In the genomic region with DNA sequence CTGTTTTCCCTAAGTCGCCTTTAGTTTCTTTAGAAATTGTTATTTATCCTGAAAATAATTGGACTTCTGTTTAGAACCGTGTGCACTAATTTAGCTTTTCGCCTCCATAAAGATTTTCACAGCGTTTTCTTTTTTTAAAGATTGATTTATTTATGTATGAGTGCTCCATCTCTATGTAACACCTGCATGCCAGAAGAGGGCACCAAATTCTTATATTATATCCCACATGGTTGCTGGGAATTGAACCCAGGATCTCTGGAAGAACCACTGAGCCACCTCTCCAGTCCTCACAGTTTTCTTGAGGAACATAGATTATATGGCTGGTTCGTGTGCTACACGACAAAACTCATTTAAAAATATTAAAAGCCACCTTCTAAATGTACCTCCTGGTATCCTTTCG, we compare ENCODE assay signal across 8 mouse cellular contexts. TPM values are rescaled to one million over a fixed set of nuclear protein-coding genes. Genes with fewer than 3 reads are reported as not detected.
DNase-seq lines count a peak whose midpoint lies in the region; ATAC-seq and TF ChIP-seq lines count a peak whose summit lies in the region.

No protein-coding gene starts in this region.

- H3K27me3 ChIP-seq in heart, embryonic 16.5 days (ENCODE audit: control insufficient read depth, insufficient read depth, low read length): no peaks in the 10 kb centered on the region
- H3K27me3 ChIP-seq in hindbrain, embryonic 14.5 days (ENCODE audit: control insufficient read depth, insufficient read depth, low read length): no peaks in the 10 kb centered on the region
- H3K27me3 ChIP-seq in midbrain, postnatal 0 days (ENCODE audit: insufficient read depth, low read length): no peaks in the 10 kb centered on the region

- H3K9me3 ChIP-seq in heart, embryonic 16.5 days (replicated peaks; ENCODE audit: control insufficient read depth, low read length): no peaks in the 10 kb centered on the region
- no peaks in the 10 kb centered on the region for H3K9me3 ChIP-seq in hindbrain, embryonic 14.5 days (ENCODE audit: control insufficient read depth, low read length)
- H3K9me3 ChIP-seq in midbrain, postnatal 0 days (ENCODE audit: low read length): no peaks in the 10 kb centered on the region

- H3K27ac ChIP-seq in heart, embryonic 16.5 days (ENCODE audit: low read length): no peak overlapping the region; the same call in 1 of the 2 replicates
- peak overlapping the region; percentile 57; the same call in 1 of the 2 replicates for H3K27ac ChIP-seq in bone marrow macrophage, adult 2 months (ENCODE audit: insufficient read depth, low read depth, low read length)
- H3K27ac ChIP-seq in hindbrain, embryonic 14.5 days: no peak overlapping the region
- H3K27ac ChIP-seq in midbrain, postnatal 0 days (ENCODE audit: low read depth, low read length): no peak overlapping the region

- TF ChIP-seq POLR2A in bone marrow macrophage, adult 2 months (IDR thresholded peaks at IDR 0.05; ENCODE audit: borderline replicate concordance, low read depth, low read length): no peak

- H3K4me3 ChIP-seq in heart, embryonic 16.5 days (ENCODE audit: low read length): peak overlapping the region; percentile 85
- H3K4me3 ChIP-seq in bone marrow macrophage, adult 2 months (ENCODE audit: insufficient read depth, low read length): peak overlapping the region; percentile 89
- H3K4me3 ChIP-seq in hindbrain, embryonic 14.5 days (replicated peaks; ENCODE audit: low read length): peak overlapping the region; percentile 85
- H3K4me3 ChIP-seq in midbrain, postnatal 0 days (ENCODE audit: low read depth, low read length): peak overlapping the region; percentile 96

- peaks cover 10% of the 10 kb centered on the region for H3K4me1 ChIP-seq in heart, embryonic 16.5 days (ENCODE audit: control insufficient read depth, insufficient read depth, low read length)
- peaks cover 8% of the 10 kb centered on the region for H3K4me1 ChIP-seq in bone marrow macrophage, adult 2 months (ENCODE audit: control insufficient read depth, insufficient read depth, low read length)
- peaks cover 15% of the 10 kb centered on the region for H3K4me1 ChIP-seq in hindbrain, embryonic 14.5 days (replicated peaks; ENCODE audit: control insufficient read depth, insufficient read depth, low read length)
- H3K4me1 ChIP-seq in midbrain, postnatal 0 days (ENCODE audit: insufficient read depth, low read length): peaks cover 3% of the 10 kb centered on the region; the same call in 1 of the 2 replicates

- peaks cover 12% of the 10 kb centered on the region for H3K36me3 ChIP-seq in heart, embryonic 16.5 days (ENCODE audit: control insufficient read depth, insufficient read depth)
- H3K36me3 ChIP-seq in hindbrain, embryonic 14.5 days (replicated peaks; ENCODE audit: control insufficient read depth, insufficient read depth): peaks cover 28% of the 10 kb centered on the region
- H3K36me3 ChIP-seq in midbrain, postnatal 0 days (ENCODE audit: insufficient read depth, low read length): peaks cover 13% of the 10 kb centered on the region

- peak overlapping the region; percentile 61 for H3K4me2 ChIP-seq in heart, embryonic 16.5 days (ENCODE audit: low read depth, low read length)
- peak overlapping the region; percentile 81 for H3K4me2 ChIP-seq in hindbrain, embryonic 14.5 days (replicated peaks)
- peak overlapping the region; percentile 91 for H3K4me2 ChIP-seq in midbrain, postnatal 0 days (ENCODE audit: low read depth, low read length, poor library complexity, severe bottlenecking)

- DNase-seq in heart, adult 9 months (ENCODE audit: low spot score in 2 of 2): no peak
- DNase-seq in hindbrain, embryonic 14.5 days (ENCODE audit: low spot score): no peak
- DNase-seq in midbrain, postnatal 0 days (ENCODE audit: low spot score): peak; percentile 14
- no peak for DNase-seq in urinary bladder, postnatal 14 days (ENCODE audit: low spot score)
- DNase-seq in left cerebral cortex, postnatal 36 days (ENCODE audit: low spot score in 2 of 2): no peak
- no peak for DNase-seq in layer of hippocampus, adult 11-12 months (ENCODE audit: low spot score)

- H3K9ac ChIP-seq in heart, embryonic 16.5 days (ENCODE audit: low read length): peak overlapping the region; percentile 88
- H3K9ac ChIP-seq in hindbrain, embryonic 14.5 days: peak overlapping the region; percentile 77
- H3K9ac ChIP-seq in midbrain, postnatal 0 days (replicated peaks; ENCODE audit: low read length, poor library complexity, severe bottlenecking): peak overlapping the region; percentile 71; the same call in 1 of the 2 replicates

- no peak for ATAC-seq in heart, embryonic 16.5 days (replicated peaks; ENCODE audit: extremely low read depth, insufficient read depth, low FRiP score)
- ATAC-seq in hindbrain, embryonic 14.5 days (ENCODE audit: low FRiP score): no peak
- no peak for ATAC-seq in midbrain, postnatal 0 days (ENCODE audit: low FRiP score)

- 18% methylated on average over 7 of the region's 7 CpGs for WGBS in heart, embryonic 16.5 days
- 21% methylated on average over 7 of the region's 7 CpGs for WGBS in hindbrain, embryonic 14.5 days
- WGBS in midbrain, postnatal 0 days: 21% methylated on average over 7 of the region's 7 CpGs

- no peak for TF ChIP-seq CTCF in bone marrow macrophage, adult 2 months (IDR thresholded peaks at IDR 0.05; ENCODE audit: low read depth, low read length)
- peak; percentile 65 for TF ChIP-seq CTCF in midbrain, postnatal 0 days (IDR thresholded peaks at IDR 0.05)

- intact Hi-C loops in left cerebral cortex, postnatal 36 days (cut with DNase I): loop anchor here (1.0 to 5.0 kb wide), 3 partner anchors 54 to 417 kb away; partner anchors contain the start of gene Dnm1l

RNA-seq across cellular contexts. Expression of gene Yars2, which starts 1.1 kb away (rescaled TPM):
- polyA plus RNA-seq in heart, embryonic 16.5 days (2015; fragmentation: Nextera tagmentation; extraction: Ambion mirVana): 38.9 and 41.5 TPM in 2 replicates
- polyA plus RNA-seq in bone marrow macrophage, adult 2 months (2012; ENCODE audit: insufficient read depth, insufficient read length, missing spikeins): 8.2 and 9.7 TPM in 2 replicates
- polyA plus RNA-seq in hindbrain, embryonic 14.5 days (2014; fragmentation: Nextera tagmentation; extraction: Ambion mirVana): 31.1 and 31.3 TPM in 2 replicates
- total RNA-seq in midbrain, postnatal 0 days (2014; rRNA removed): 30.5 and 34.7 TPM in 2 replicates
- polyA plus RNA-seq in midbrain, postnatal 0 days (2015; fragmentation: Nextera tagmentation; extraction: Ambion mirVana): 25.4 and 26.7 TPM in 2 replicates
- total RNA-seq in left cerebral cortex, postnatal 36 days (2021): 10 to 100 TPM; 22.8 to 26.2 TPM

RNA-seq across cellular contexts. Expression of gene Dnm1l, which starts 54.9 kb away (rescaled TPM):
- 65.8 TPM in 2 replicates for polyA plus RNA-seq in heart, embryonic 16.5 days (2015; fragmentation: Nextera tagmentation; extraction: Ambion mirVana)
- polyA plus RNA-seq in bone marrow macrophage, adult 2 months (2012; ENCODE audit: insufficient read depth, insufficient read length, missing spikeins): 39.0 and 40.9 TPM in 2 replicates
- polyA plus RNA-seq in hindbrain, embryonic 14.5 days (2014; fragmentation: Nextera tagmentation; extraction: Ambion mirVana): 98.2 and 113 TPM in 2 replicates
- 91.1 and 128 TPM in 2 replicates for total RNA-seq in midbrain, postnatal 0 days (2014; rRNA removed)
- polyA plus RNA-seq in midbrain, postnatal 0 days (2015; fragmentation: Nextera tagmentation; extraction: Ambion mirVana): 112 and 127 TPM in 2 replicates
- total RNA-seq in left cerebral cortex, postnatal 36 days (2021): 100 to 1,000 TPM; 198 to 201 TPM
